Mouse (Mus musculus) liver, embryonic 12.5 days (tissue): ENCODE measurements around the gene Mtmr3. TPM values are rescaled to one million over a fixed set of nuclear protein-coding genes. Genes with fewer than 3 reads are reported as not detected.

Experiments used
- polyA plus RNA-seq: library from polyadenylated mRNA; unstranded; fragments of >200 nt; fragmentation: Nextera tagmentation; extraction: Ambion mirVana; gene quantifications from 2 replicates; pipeline ENCODE4 v1.2.1, GENCODE M21; 2016

Gene Mtmr3
- polyA plus RNA-seq, 1 experiment from 2014 or later, result 38.8 TPM

Other genes starting within 250 kb of the Mtmr3 start
- gene Hormad2, start 153.8 kb downstream of the Mtmr3 start, polyA plus RNA-seq, result 0.67 and 0.77 TPM in 2 replicates
- gene Gm11032, start 25.2 kb upstream of the Mtmr3 start, polyA plus RNA-seq, result not detected in 2 replicates
- 26.7 and 27.8 TPM in 2 replicates for gene Ascc2, start 42.9 kb upstream of the Mtmr3 start, polyA plus RNA-seq
- gene Uqcr10, start 109.5 kb upstream of the Mtmr3 start, polyA plus RNA-seq, result 698 and 713 TPM in 2 replicates
- gene Zmat5, start 109.8 kb upstream of the Mtmr3 start, polyA plus RNA-seq, result 33.4 and 33.8 TPM in 2 replicates
- gene Cabp7, start 151.9 kb upstream of the Mtmr3 start, polyA plus RNA-seq, result 0.05 and 0.06 TPM in 2 replicates